Mouse (Mus musculus) embryonic fibroblast, embryonic 13.5 days (primary cell): ENCODE measurements around the gene Atg4d. TPM values are rescaled to one million over a fixed set of nuclear protein-coding genes. Genes with fewer than 3 reads are reported as not detected.
"Not testable (repeated sequence)": the region's sequence is repeated elsewhere in the genome, so short reads cannot be mapped to it uniquely, and the experiment has no call there.

Experiments
- H3K27ac ChIP-seq: 2 replicates; pipeline ENCODE4 v1.5.1; 2012; ENCODE audit warnings: low read length, control low read depth, inconsistent platforms; ENCODE audit not compliant: insufficient read depth
- H3K4me1 ChIP-seq: 2 replicates; pipeline ENCODE4 v1.6.1; 2011; ENCODE audit warnings: low read length; ENCODE audit not compliant: control insufficient read depth, insufficient read depth
- H3K4me3 ChIP-seq: 2 replicates; pipeline ENCODE4 v1.5.1; 2011; ENCODE audit warnings: mild to moderate bottlenecking, control low read depth, low read length; ENCODE audit not compliant: insufficient read depth
- CTCF ChIP-seq: IDR thresholded peaks from 2 replicates; pipeline ENCODE4 v1.5.1; 2011; ENCODE audit warnings: mild to moderate bottlenecking, control low read depth, low read length, moderate library complexity, borderline replicate concordance; ENCODE audit not compliant: insufficient read depth
- POLR2A ChIP-seq: IDR thresholded peaks from 2 replicates; pipeline ENCODE4 v1.6.1; 2011; ENCODE audit warnings: low read depth, mild to moderate bottlenecking, control low read depth, low read length, moderate library complexity
- polyA plus RNA-seq: library from polyadenylated mRNA; stranded (reverse); fragments of >200 nt; gene quantifications from 2 replicates; pipeline ENCODE4 v1.2.4, GENCODE M21; 2011; ENCODE audit warnings: low read depth; ENCODE audit not compliant: missing spikeins, insufficient read length

Gene Atg4d
- polyA plus RNA-seq, 1 experiment, result 8.2 TPM

GRCm38 (mm10) chr9:21287571-21288402, 22.7 kb downstream of the Atg4d start, which contains the start of gene Kri1:
TSS of gene Kri1 (minus strand) at chr9:21287969.
- TF ChIP-seq POLR2A, result peak; percentile 96
- TF ChIP-seq CTCF, result no peak
- H3K4me1 ChIP-seq, result peaks cover 13% of the 10 kb centered on the region
- peak within 1 kb of the TSS; percentile 87 for H3K27ac ChIP-seq
- H3K4me3 ChIP-seq, result peak within 1 kb of the TSS; percentile 88

GRCm38 (mm10) chr9:21288404-21289336, 23.6 kb downstream of the Atg4d start:
- Histone ChIP-seq H3K4me3 (peak overlapping the region; percentile 14; the same call in 1 of the 2 replicates), H3K4me1 (peaks cover 13% of the 10 kb centered on the region), H3K27ac (peak overlapping the region; percentile 87)
- TF ChIP-seq POLR2A, result no peak
- no peak for TF ChIP-seq CTCF

GRCm38 (mm10) chr9:21289337-21289671, 24.2 kb downstream of the Atg4d start:
- Histone ChIP-seq H3K4me3 (peak overlapping the region; percentile 94), H3K27ac (no peak overlapping the region), H3K4me1 (peaks cover 13% of the 10 kb centered on the region)
- TF ChIP-seq POLR2A, result no peak
- TF ChIP-seq CTCF, result no peak

- peak overlapping the region; percentile 94 for H3K4me3 ChIP-seq
- peak overlapping the region; percentile 26; the same call in 1 of the 2 replicates for H3K27ac ChIP-seq
- TF ChIP-seq CTCF, result no peak
- no peak for TF ChIP-seq POLR2A
- H3K4me1 ChIP-seq, result peaks cover 13% of the 10 kb centered on the region
Measured at GRCm38 (mm10) chr9:21290589-21290988, 25.5 kb downstream of the Atg4d start.

GRCm38 (mm10) chr9:21291022-21291787, 26.1 kb downstream of the Atg4d start, which contains the start of gene Cdkn2d:
TSS of gene Cdkn2d (minus strand) at chr9:21291407.
- Histone ChIP-seq H3K27ac (peak within 1 kb of the TSS; percentile 38), H3K4me3 (peak within 1 kb of the TSS; percentile 94), H3K4me1 (peaks cover 13% of the 10 kb centered on the region)
- no peak for TF ChIP-seq CTCF
- peak; percentile 74 for TF ChIP-seq POLR2A

- peak overlapping the region; percentile 26 for H3K4me3 ChIP-seq
- H3K4me1 ChIP-seq, result not testable (repeated sequence)
- peak overlapping the region; percentile 38 for H3K27ac ChIP-seq
Measured at GRCm38 (mm10) chr9:21291868-21292267, 26.8 kb downstream of the Atg4d start.

- TF ChIP-seq POLR2A (no peak), CTCF (no peak)
- H3K27ac ChIP-seq, result no peak overlapping the region
- H3K4me3 ChIP-seq, result no peak overlapping the region
- H3K4me1 ChIP-seq, result peaks cover 6% of the 10 kb centered on the region; the same call in 1 of the 2 replicates
Measured at GRCm38 (mm10) chr9:21292271-21292670, 27.2 kb downstream of the Atg4d start.

- Histone ChIP-seq H3K4me3 (no peak overlapping the region), H3K4me1 (no peaks in the 10 kb centered on the region), H3K27ac (no peak overlapping the region)
- no peak for TF ChIP-seq POLR2A
- TF ChIP-seq CTCF, result no peak
Measured at GRCm38 (mm10) chr9:21299014-21299413, 33.9 kb downstream of the Atg4d start.

- H3K4me1 ChIP-seq, result no peaks in the 10 kb centered on the region
- H3K27ac ChIP-seq, result no peak overlapping the region
- no peak overlapping the region for H3K4me3 ChIP-seq
- TF ChIP-seq POLR2A (no peak), CTCF (no peak)
Measured at GRCm38 (mm10) chr9:21305065-21305464, 40.0 kb downstream of the Atg4d start.
